Mouse (Mus musculus): ENCODE data around the gene A3galt2.

DNA sequence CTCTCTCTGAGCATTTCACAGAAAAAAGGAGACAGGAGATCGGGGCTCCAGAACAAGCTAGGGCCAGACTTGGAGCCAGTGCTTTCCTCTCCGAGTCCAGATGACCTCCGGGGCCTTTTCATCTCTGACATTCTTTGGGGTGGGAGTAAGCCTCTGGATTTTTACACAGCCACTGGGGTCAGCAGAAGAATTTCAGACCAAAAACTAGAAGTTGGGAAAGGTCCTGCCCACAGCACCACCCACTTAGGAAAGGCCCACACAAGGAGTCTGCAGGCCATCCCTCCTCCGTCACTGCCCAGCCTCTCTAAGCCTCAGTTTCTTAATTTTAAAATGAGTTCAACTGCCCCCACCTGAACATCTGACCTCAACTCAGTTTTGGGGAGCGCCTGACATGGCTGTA, 48.4 kb downstream of the A3galt2 start:
- no peak for TF ChIP-seq CTCF (IDR thresholded peaks at IDR 0.05; ENCODE audit: low read depth)
- no peak for TF ChIP-seq EP300 (optimal IDR thresholded peaks at IDR 0.05)
